8 mouse cellular contexts compared by ENCODE assay signal in the genomic region with DNA sequence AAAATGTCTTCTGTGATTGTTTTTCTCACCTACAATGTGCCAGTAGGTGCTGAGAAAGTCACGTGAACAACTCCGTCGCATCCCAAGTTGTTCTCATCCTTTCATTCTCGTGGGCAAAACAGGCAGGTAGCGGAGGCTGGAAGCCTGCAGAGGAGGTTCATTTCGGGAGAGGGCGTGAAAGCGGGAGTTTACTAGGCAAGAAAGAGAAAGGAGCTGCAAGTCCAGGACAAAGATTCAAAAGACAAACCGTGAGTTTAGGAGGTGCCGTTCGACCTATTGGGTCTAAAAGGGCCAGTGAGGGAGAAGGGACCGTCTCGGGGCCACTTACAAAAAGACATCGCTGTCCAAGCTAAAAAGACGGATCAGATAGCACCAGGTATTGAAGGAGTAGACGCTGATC. TPM values are rescaled to one million over a fixed set of nuclear protein-coding genes. Genes with fewer than 3 reads are reported as not detected.
DNase-seq lines count a peak whose midpoint lies in the region; ATAC-seq and TF ChIP-seq lines count a peak whose summit lies in the region.

No protein-coding gene starts in this region.

- ATAC-seq in forebrain, embryonic 16.5 days, result no peak; the same call in 1 of the 2 replicates
- ATAC-seq in limb, embryonic 13.5 days (ENCODE audit: low FRiP score, low read depth), result no peak
- no peak for ATAC-seq in neural tube, embryonic 12.5 days (ENCODE audit: low FRiP score, low read depth)

- H3K4me3 ChIP-seq in gastrocnemius, adult 2 months, result peak overlapping the region; percentile 87
- peak overlapping the region; percentile 27 for H3K4me3 ChIP-seq in C2C12 (ENCODE audit: insufficient read depth, poor library complexity, severe bottlenecking)
- peak overlapping the region; percentile 60 for H3K4me3 ChIP-seq in forebrain, embryonic 16.5 days (replicated peaks; ENCODE audit: low read length)
- H3K4me3 ChIP-seq in limb, embryonic 13.5 days, result peak overlapping the region; percentile 67
- peak overlapping the region; percentile 50 for H3K4me3 ChIP-seq in neural tube, embryonic 12.5 days

- peak overlapping the region; percentile 50 for H3K9ac ChIP-seq in forebrain, embryonic 16.5 days (replicated peaks; ENCODE audit: low read depth, low read length)
- H3K9ac ChIP-seq in limb, embryonic 13.5 days, result peak overlapping the region; percentile 60
- peak overlapping the region; percentile 50 for H3K9ac ChIP-seq in neural tube, embryonic 12.5 days

- H3K79me3 ChIP-seq in C2C12 (ENCODE audit: low read depth), result no peaks in the 10 kb centered on the region

- no peaks in the 10 kb centered on the region for H3K27me3 ChIP-seq in C2C12 (ENCODE audit: control insufficient read depth, insufficient read depth, insufficient read length)
- peaks cover 3% of the 10 kb centered on the region; the same call in 1 of the 2 replicates for H3K27me3 ChIP-seq in forebrain, embryonic 16.5 days (replicated peaks; ENCODE audit: control insufficient read depth, insufficient read depth, low read length)
- peaks cover 65% of the 10 kb centered on the region for H3K27me3 ChIP-seq in limb, embryonic 13.5 days
- peaks cover 34% of the 10 kb centered on the region for H3K27me3 ChIP-seq in neural tube, embryonic 12.5 days (replicated peaks)

- H3ac ChIP-seq in C2C12 (ENCODE audit: control insufficient read depth, insufficient read length, low read depth), result peak overlapping the region; percentile 47

- H3K79me2 ChIP-seq in C2C12 (ENCODE audit: control insufficient read depth, insufficient read depth), result no peaks in the 10 kb centered on the region

- no peaks in the 10 kb centered on the region for H3K36me3 ChIP-seq in C2C12 (ENCODE audit: control insufficient read depth, insufficient read depth)
- no peaks in the 10 kb centered on the region for H3K36me3 ChIP-seq in forebrain, embryonic 16.5 days (ENCODE audit: control insufficient read depth, insufficient read depth)
- no peaks in the 10 kb centered on the region for H3K36me3 ChIP-seq in limb, embryonic 13.5 days
- no peaks in the 10 kb centered on the region for H3K36me3 ChIP-seq in neural tube, embryonic 12.5 days

- H3K9me3 ChIP-seq in forebrain, embryonic 16.5 days (ENCODE audit: control insufficient read depth, low read length), result no peaks in the 10 kb centered on the region
- no peaks in the 10 kb centered on the region for H3K9me3 ChIP-seq in limb, embryonic 13.5 days
- no peaks in the 10 kb centered on the region for H3K9me3 ChIP-seq in neural tube, embryonic 12.5 days

- TF ChIP-seq CTCF in gastrocnemius, adult 2 months (IDR thresholded peaks at IDR 0.05), result no peak
- TF ChIP-seq CTCF in C2C12 (IDR thresholded peaks at IDR 0.05; ENCODE audit: control insufficient read depth, insufficient read depth, insufficient read length), result no peak

- DNase-seq in gastrocnemius, adult 2 months, result no peak
- DNase-seq in gastrocnemius, postnatal 10 days, result no peak
- DNase-seq in cerebellum, adult 18-20 months, result peak; percentile 56 to 59
- DNase-seq in urinary bladder, postnatal 25 days (ENCODE audit: low spot score), result no peak

- intact Hi-C loops in gastrocnemius, adult 2 months (cut with DNase I), result no loop called here

- WGBS in forebrain, embryonic 16.5 days, result 0% methylated on average over 16 of the region's 16 CpGs
- WGBS in limb, embryonic 13.5 days, result under 1% methylated on average over 16 of the region's 16 CpGs
- 1% methylated on average over 16 of the region's 16 CpGs for WGBS in neural tube, embryonic 12.5 days

- peaks cover 18% of the 10 kb centered on the region for H3K4me1 ChIP-seq in forebrain, embryonic 16.5 days (replicated peaks; ENCODE audit: control insufficient read depth, insufficient read depth, low read length)
- H3K4me1 ChIP-seq in limb, embryonic 13.5 days, result peaks cover 17% of the 10 kb centered on the region
- H3K4me1 ChIP-seq in neural tube, embryonic 12.5 days, result peaks cover 11% of the 10 kb centered on the region; the same call in 1 of the 2 replicates

- H3K4me2 ChIP-seq in forebrain, embryonic 16.5 days (ENCODE audit: low read length), result peak overlapping the region; percentile 75
- peak overlapping the region; percentile 91 for H3K4me2 ChIP-seq in limb, embryonic 13.5 days (replicated peaks)
- peak overlapping the region; percentile 67 for H3K4me2 ChIP-seq in neural tube, embryonic 12.5 days (replicated peaks)

- H3K27ac ChIP-seq in gastrocnemius, adult 2 months, result no peak overlapping the region; the same call in 1 of the 2 replicates
- no peak overlapping the region for H3K27ac ChIP-seq in forebrain, embryonic 16.5 days (ENCODE audit: low read length)
- H3K27ac ChIP-seq in limb, embryonic 13.5 days, result no peak overlapping the region
- no peak overlapping the region for H3K27ac ChIP-seq in neural tube, embryonic 12.5 days

TF ChIP-seq in C2C12, 6 proteins besides CTCF, POLR2A, EP300 and RAD21:
- TF ChIP-seq MYOG (IDR thresholded peaks at IDR 0.05; ENCODE audit: control insufficient read depth, extremely low read depth, insufficient read length), result no peak
- TF ChIP-seq USF1 (IDR thresholded peaks at IDR 0.05; ENCODE audit: low read depth), result peak; percentile 82
- no peak for TF ChIP-seq FOSL1 (IDR thresholded peaks at IDR 0.05; ENCODE audit: insufficient read depth, low read length, poor library complexity, severe bottlenecking)
- TF ChIP-seq MYOD1 (IDR thresholded peaks at IDR 0.05; ENCODE audit: control insufficient read depth, insufficient read length, low read depth), result no peak
- TF ChIP-seq MAX (IDR thresholded peaks at IDR 0.05), result no peak
- no peak for TF ChIP-seq CEBPB (IDR thresholded peaks at IDR 0.05; ENCODE audit: low read depth)

RNA-seq across cellular contexts. Expression of a gene that starts 14.5 kb away (rescaled TPM):
- not detected for total RNA-seq in gastrocnemius, adult 2 months (2021)
- total RNA-seq in gastrocnemius, postnatal 10 days (2021), result under 1 TPM; 0.19 to 0.41 TPM
- polyA plus RNA-seq in C2C12 (2012; fragmentation: generic; extraction: Trizol), result 1.0 TPM
- 0.22 and 0.32 TPM in 2 replicates for polyA plus RNA-seq in forebrain, embryonic 16.5 days (2015; fragmentation: Nextera tagmentation; extraction: Ambion mirVana)
- 0.34 and 0.64 TPM in 2 replicates for polyA plus RNA-seq in limb, embryonic 13.5 days (2015; fragmentation: Nextera tagmentation; extraction: Ambion mirVana)
- polyA plus RNA-seq in neural tube, embryonic 12.5 days (2016; fragmentation: Nextera tagmentation; extraction: Ambion mirVana), result 0.20 and 0.22 TPM in 2 replicates

RNA-seq across cellular contexts. Expression of a gene that starts 31.5 kb away (rescaled TPM):
- total RNA-seq in gastrocnemius, adult 2 months (2021), result 1 to 10 TPM; 1.8 to 4.3 TPM
- total RNA-seq in gastrocnemius, postnatal 10 days (2021), result 1 to 10 TPM; 9.3 to 9.4 TPM
- polyA plus RNA-seq in C2C12 (2012; fragmentation: generic; extraction: Trizol), result not detected
- 6.7 and 7.6 TPM in 2 replicates for polyA plus RNA-seq in forebrain, embryonic 16.5 days (2015; fragmentation: Nextera tagmentation; extraction: Ambion mirVana)
- 8.7 and 9.2 TPM in 2 replicates for polyA plus RNA-seq in limb, embryonic 13.5 days (2015; fragmentation: Nextera tagmentation; extraction: Ambion mirVana)
- polyA plus RNA-seq in neural tube, embryonic 12.5 days (2016; fragmentation: Nextera tagmentation; extraction: Ambion mirVana), result 6.9 and 7.4 TPM in 2 replicates

RNA-seq across cellular contexts. Expression of a gene that starts 56.8 kb away (rescaled TPM):
- total RNA-seq in gastrocnemius, adult 2 months (2021), result 1 to 10 TPM; 2.2 to 4.1 TPM
- total RNA-seq in gastrocnemius, postnatal 10 days (2021), result 1 to 10 TPM; 6.2 to 6.9 TPM
- 0.06 TPM for polyA plus RNA-seq in C2C12 (2012; fragmentation: generic; extraction: Trizol)
- 0.63 and 1.7 TPM in 2 replicates for polyA plus RNA-seq in forebrain, embryonic 16.5 days (2015; fragmentation: Nextera tagmentation; extraction: Ambion mirVana)
- polyA plus RNA-seq in limb, embryonic 13.5 days (2015; fragmentation: Nextera tagmentation; extraction: Ambion mirVana), result 0.84 and 1.3 TPM in 2 replicates
- 0.24 TPM in 1 of 2 replicates, not detected in the other for polyA plus RNA-seq in neural tube, embryonic 12.5 days (2016; fragmentation: Nextera tagmentation; extraction: Ambion mirVana)

Comparison
In these comparisons a context has a peak if more than half of its experiments do, and no peak if none do; other contexts are left out.
1. DNase-seq: peak in cerebellum, adult 18-20 months (2 of 2); none in gastrocnemius, adult 2 months (single experiment), gastrocnemius, postnatal 10 days (single experiment) and urinary bladder, postnatal 25 days (single experiment).
2. H3K4me3 ChIP-seq: peak in every context shown above with its lines; median percentile 87 in gastrocnemius, adult 2 months; 67 in limb, embryonic 13.5 days; 60 in forebrain, embryonic 16.5 days; 50 in neural tube, embryonic 12.5 days; 27 in C2C12.
3. Peak in every context shown above with its lines, with median percentiles within 50 percentile points of each other: H3K4me2 ChIP-seq and H3K9ac ChIP-seq.